Mouse (Mus musculus) bone marrow macrophage, adult 2 months (primary cell): ENCODE measurements at regions not wholly inside any gene's neighbourhood (a gene's known extent, or its start where the extent isn't known, plus 50 kb on each side); places are given as distances from the start of the nearest gene placed in this dataset.

ENCODE experiments used
- CTCF ChIP-seq: IDR thresholded peaks from 2 replicates; pipeline ENCODE4 v1.5.1; 2012; ENCODE audit warnings: low read depth, mild to moderate bottlenecking, low read length, moderate library complexity
- POLR2A ChIP-seq: IDR thresholded peaks from 2 replicates; pipeline ENCODE4 v1.6.1; 2012; ENCODE audit warnings: mild to moderate bottlenecking, low read depth, low read length, borderline replicate concordance

DNA sequence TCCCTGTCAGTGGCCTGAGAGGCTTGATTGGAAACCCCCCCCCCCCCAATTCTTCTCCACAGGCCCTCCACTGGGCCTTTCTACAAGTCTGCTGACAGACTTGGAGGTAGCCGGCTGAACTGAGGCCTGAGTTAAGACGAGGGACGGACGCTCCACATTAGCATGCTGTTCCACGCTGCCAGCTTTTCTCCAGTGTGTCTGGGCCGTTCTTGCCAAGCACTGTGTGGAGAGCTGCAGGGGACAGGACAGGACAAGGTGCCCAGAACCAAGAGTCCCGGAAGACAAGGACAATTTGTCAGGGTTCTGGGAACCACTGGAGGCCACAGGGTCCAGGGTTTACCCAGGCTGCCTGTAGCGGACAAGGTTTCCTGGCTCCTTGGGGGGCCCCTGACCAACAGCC is 261.9 kb downstream of the Bcor start:
- TF ChIP-seq POLR2A = no peak
- TF ChIP-seq CTCF = no peak
